Mouse (Mus musculus) forebrain, embryonic 15.5 days (tissue): Measurements from ENCODE around the gene Hspa12b. TPM values are rescaled to one million over a fixed set of nuclear protein-coding genes. Genes with fewer than 3 reads are reported as not detected.

Experiments used
- ATAC-seq: fragments of 200-750 bp; cut with Nextera tagmentation; replicated peaks from 2 replicates; pipeline ENCODE4 v1.8.0; 2017; ENCODE audit warnings: mild to moderate bottlenecking, moderate TSS enrichment, moderate library complexity
- H3K27ac ChIP-seq: fragments of 300-500 bp; sonication (generic); replicated peaks from 2 replicates; pipeline ENCODE4 v1.5.1; 2015; ENCODE audit warnings: mild to moderate bottlenecking, inconsistent platforms
- H3K27me3 ChIP-seq: fragments of 300-500 bp; sonication (generic); 2 replicates; pipeline ENCODE4 v1.6.1; 2015; ENCODE audit warnings: inconsistent platforms
- H3K36me3 ChIP-seq: fragments of 300-500 bp; sonication (generic); 2 replicates; pipeline ENCODE4 v1.6.1; 2015; ENCODE audit warnings: mild to moderate bottlenecking, inconsistent platforms
- H3K4me1 ChIP-seq: fragments of 300-500 bp; sonication (generic); 2 replicates; pipeline ENCODE4 v1.6.1; 2015; ENCODE audit warnings: inconsistent platforms
- H3K4me2 ChIP-seq: fragments of 300-500 bp; sonication (generic); replicated peaks from 2 replicates; pipeline ENCODE4 v1.6.1; 2015; ENCODE audit warnings: mild to moderate bottlenecking, inconsistent platforms
- H3K4me3 ChIP-seq: fragments of 300-500 bp; sonication (generic); 2 replicates; pipeline ENCODE4 v1.5.1; 2015; ENCODE audit warnings: mild to moderate bottlenecking, inconsistent platforms
- H3K9ac ChIP-seq: fragments of 300-500 bp; sonication (generic); replicated peaks from 2 replicates; pipeline ENCODE4 v1.6.1; 2015; ENCODE audit warnings: mild to moderate bottlenecking, inconsistent platforms
- H3K9me3 ChIP-seq: fragments of 300-500 bp; sonication (generic); 2 replicates; pipeline ENCODE4 v1.6.1; 2016; ENCODE audit warnings: inconsistent platforms
- WGBS: fragments of 180-500 bp; shearing (Covaris S2); methylation state at CpG from one replicate; pipeline ENCODE4 v1.1.7; 2015; ENCODE audit warnings: mixed read lengths; 5-methylcytosine and 5-hydroxymethylcytosine counted together
- polyA plus RNA-seq: library from polyadenylated mRNA; unstranded; fragments of >200 nt; fragmentation: Nextera tagmentation; extraction: Ambion mirVana; gene quantifications from 2 replicates; pipeline ENCODE4 v1.2.1, GENCODE M21; 2015

Gene Hspa12b
- polyA plus RNA-seq, 1 experiment from 2014 or later, result 3.7 TPM

- H3K9ac ChIP-seq, result peak overlapping the region; percentile 78
- peak overlapping the region; percentile 94 for H3K27ac ChIP-seq
- no peaks in the 10 kb centered on the region for H3K36me3 ChIP-seq
- ATAC-seq, result peak; percentile 80
- peak overlapping the region; percentile 60 for H3K4me2 ChIP-seq
- H3K9me3 ChIP-seq, result no peaks in the 10 kb centered on the region
- H3K27me3 ChIP-seq, result no peaks in the 10 kb centered on the region
- peaks cover 30% of the 10 kb centered on the region for H3K4me1 ChIP-seq
- under 1% methylated on average over 18 of the region's 18 CpGs for WGBS
- peak overlapping the region; percentile 70 for H3K4me3 ChIP-seq
These were observed 32.4 kb downstream of the Hspa12b start for GRCm38 (mm10) chr2:131159491-131159910.

DNA sequence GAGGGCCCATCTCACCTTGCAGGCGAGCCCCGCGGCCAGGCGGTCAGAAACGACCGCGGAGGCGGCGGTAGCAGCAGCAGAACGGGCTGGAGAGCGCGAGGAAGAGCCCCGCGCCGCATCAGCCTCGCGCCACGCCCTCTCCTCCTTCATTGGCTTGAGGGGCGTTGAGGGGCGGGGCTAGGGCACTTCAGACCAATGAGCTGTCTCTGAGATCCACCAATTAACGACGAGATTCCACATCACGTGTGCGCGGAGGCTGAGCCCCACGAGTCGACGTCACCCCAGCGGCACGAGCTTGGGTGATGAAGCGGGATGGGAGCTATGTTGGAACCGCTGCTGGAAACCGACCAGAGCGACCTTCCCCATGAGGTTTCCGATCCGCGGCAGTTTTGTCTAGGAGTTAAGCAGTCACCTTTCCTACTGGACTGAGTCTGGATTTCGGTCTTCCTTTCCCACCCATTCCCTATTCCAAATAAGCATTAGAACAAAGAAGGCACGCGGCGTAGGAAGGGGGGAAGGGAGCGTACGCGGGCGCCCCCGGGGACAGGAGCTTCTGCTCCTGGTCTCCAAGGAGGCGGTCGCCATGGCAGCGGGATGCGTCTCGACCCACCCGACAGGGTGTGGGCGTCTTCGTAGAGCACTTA, 33.0 kb downstream of the Hspa12b start, which contains the start of gene 1700037H04Rik:
Gene 1700037H04Rik (minus strand): TSS at position 144 of the 644 bp plus-strand sequence.
- H3K27me3 ChIP-seq, result no peaks in the 10 kb centered on the region
- WGBS, result under 1% methylated on average over 54 of the region's 54 CpGs

GRCm38 (mm10) chr2:131160671-131161111, 33.6 kb downstream of the Hspa12b start:
- Histone ChIP-seq H3K4me3 (peak overlapping the region; percentile 70), H3K27ac (peak overlapping the region; percentile 94), H3K9ac (peak overlapping the region; percentile 60), H3K4me2 (peak overlapping the region; percentile 60), H3K4me1 (peaks cover 30% of the 10 kb centered on the region), H3K36me3 (no peaks in the 10 kb centered on the region), H3K27me3 (no peaks in the 10 kb centered on the region), H3K9me3 (no peaks in the 10 kb centered on the region)
- under 1% methylated on average over 17 of the region's 17 CpGs for WGBS
- no peak for ATAC-seq

More for the DNA sequence above, 33.0 kb downstream of the Hspa12b start, which contains the start of gene 1700037H04Rik:
- Histone ChIP-seq H3K36me3 (no peaks in the 10 kb centered on the region), H3K4me3 (peak within 1 kb of the TSS; percentile 70), H3K4me1 (peaks cover 30% of the 10 kb centered on the region), H3K9ac (peak within 1 kb of the TSS; percentile 78), H3K4me2 (peak within 1 kb of the TSS; percentile 60), H3K9me3 (no peaks in the 10 kb centered on the region), H3K27ac (peak within 1 kb of the TSS; percentile 94)
- peak; percentile 98 for ATAC-seq

DNA sequence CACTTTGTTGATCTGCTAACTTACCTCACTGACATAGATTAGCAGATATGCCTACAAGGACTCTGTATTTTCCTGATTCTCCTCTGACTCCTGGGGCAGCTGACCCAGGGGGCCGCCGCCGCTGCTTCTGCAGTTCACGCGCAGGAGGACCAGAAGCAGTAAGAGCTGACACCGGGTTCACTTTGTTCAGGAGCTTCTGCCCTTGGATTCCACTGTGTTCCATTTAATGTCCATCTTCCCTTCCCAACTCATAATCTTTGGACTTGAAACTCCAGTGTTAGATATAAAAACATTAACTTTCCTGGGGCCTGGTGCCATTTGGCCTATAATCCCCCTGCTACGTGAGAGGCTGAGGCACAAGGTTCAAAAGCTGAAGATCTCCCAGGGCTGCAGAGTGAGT, 36.8 kb downstream of the Hspa12b start:
- H3K9ac ChIP-seq, result no peak overlapping the region
- no peak overlapping the region for H3K4me3 ChIP-seq
- H3K9me3 ChIP-seq, result no peaks in the 10 kb centered on the region
- WGBS, result 73% methylated on average over 7 of the region's 7 CpGs
- no peaks in the 10 kb centered on the region for H3K36me3 ChIP-seq
- H3K4me2 ChIP-seq, result no peak overlapping the region
- H3K27ac ChIP-seq, result no peak overlapping the region
- H3K4me1 ChIP-seq, result peaks cover 10% of the 10 kb centered on the region
- H3K27me3 ChIP-seq, result no peaks in the 10 kb centered on the region
- ATAC-seq, result no peak

DNA sequence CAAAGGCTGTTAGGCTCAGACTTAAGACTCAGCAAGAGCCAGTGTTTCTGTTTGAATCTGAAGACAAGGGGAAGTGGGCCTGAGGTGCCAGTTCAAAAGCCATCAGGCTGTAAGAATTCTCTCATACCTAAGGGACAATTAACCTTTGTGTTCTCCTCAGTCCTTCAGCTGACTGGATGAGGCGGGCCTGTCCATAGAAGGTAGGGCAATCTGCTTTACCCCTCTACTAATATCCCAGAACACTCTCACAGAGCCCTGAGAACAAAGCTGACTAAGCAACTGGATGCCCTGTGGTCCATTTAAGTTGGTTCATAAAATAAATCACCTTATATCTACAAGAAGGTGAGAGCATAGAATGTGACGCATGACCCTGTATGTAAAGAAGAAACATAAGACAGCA, 39.1 kb downstream of the Hspa12b start:
- Histone ChIP-seq H3K27me3 (no peaks in the 10 kb centered on the region), H3K36me3 (no peaks in the 10 kb centered on the region), H3K4me2 (no peak overlapping the region), H3K9me3 (no peaks in the 10 kb centered on the region), H3K4me3 (no peak overlapping the region), H3K9ac (no peak overlapping the region), H3K27ac (no peak overlapping the region), H3K4me1 (peaks cover 4% of the 10 kb centered on the region; the same call in 1 of the 2 replicates)
- 89% methylated on average over 2 of the region's 2 CpGs for WGBS
- ATAC-seq, result no peak

GRCm38 (mm10) chr2:131167984-131168383, 40.9 kb downstream of the Hspa12b start:
- peaks cover 4% of the 10 kb centered on the region for H3K27me3 ChIP-seq
- no peaks in the 10 kb centered on the region for H3K9me3 ChIP-seq
- 0 out of 2 replicates have a peak, but pooled peaks cover 4% of the 10 kb centered on the region for H3K4me1 ChIP-seq
- H3K27ac ChIP-seq, result no peak overlapping the region
- H3K9ac ChIP-seq, result no peak overlapping the region
- no peak for ATAC-seq
- no peaks in the 10 kb centered on the region for H3K36me3 ChIP-seq
- no peak overlapping the region for H3K4me2 ChIP-seq
- no peak overlapping the region for H3K4me3 ChIP-seq
- WGBS, result 86% methylated on average over 6 of the region's 6 CpGs

DNA sequence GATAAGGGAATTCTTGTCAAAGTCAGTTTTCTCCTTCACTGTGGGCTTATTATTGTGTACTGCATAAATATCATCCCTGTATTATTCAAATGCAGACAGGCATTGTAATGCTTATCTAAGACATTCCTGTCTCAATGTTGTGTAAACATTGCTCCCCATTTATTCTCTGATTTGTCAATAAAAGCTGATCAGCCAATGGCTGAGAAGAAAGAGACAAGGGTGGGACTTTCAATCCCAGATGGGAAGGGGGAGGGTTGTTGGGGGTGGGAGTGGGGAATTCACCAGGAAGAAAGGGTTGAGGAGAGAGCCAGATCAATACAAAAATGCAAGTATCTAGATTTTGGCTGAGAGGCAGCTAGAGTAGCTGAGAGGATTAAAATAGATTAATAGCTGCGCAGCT, 41.8 kb downstream of the Hspa12b start:
- Histone ChIP-seq H3K27ac (no peak overlapping the region), H3K9me3 (no peaks in the 10 kb centered on the region), H3K36me3 (no peaks in the 10 kb centered on the region), H3K4me1 (peaks cover 10% of the 10 kb centered on the region), H3K9ac (no peak overlapping the region), H3K4me2 (no peak overlapping the region), H3K4me3 (no peak overlapping the region), H3K27me3 (peaks cover 4% of the 10 kb centered on the region)
- 0 out of 2 replicates have a peak, but pooled peaks have one; percentile 11 for ATAC-seq
- WGBS, result 53% methylated on average over 1 of the region's 1 CpGs

DNA sequence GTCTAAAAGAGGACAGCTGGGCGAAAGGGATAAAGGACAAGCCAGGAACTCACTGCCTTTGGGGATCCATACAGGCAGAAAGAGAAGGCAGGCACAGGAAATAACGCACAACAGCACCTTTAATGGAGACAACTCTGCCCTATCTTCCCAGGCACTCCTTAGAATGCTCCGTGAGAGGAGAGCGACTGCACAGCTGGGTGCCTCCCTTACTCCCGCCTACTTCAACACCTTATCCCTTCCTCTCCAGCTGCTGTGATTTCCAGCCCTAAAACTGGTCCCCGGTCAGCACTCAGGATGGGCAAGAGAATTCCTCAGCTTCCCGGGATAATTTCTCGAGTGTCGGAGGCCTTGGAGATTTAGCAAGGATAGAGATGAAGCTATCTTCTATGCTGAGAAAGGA, 43.9 kb downstream of the Hspa12b start:
- 23% methylated on average over 9 of the region's 9 CpGs for WGBS
- no peak overlapping the region for H3K4me3 ChIP-seq

DNA sequence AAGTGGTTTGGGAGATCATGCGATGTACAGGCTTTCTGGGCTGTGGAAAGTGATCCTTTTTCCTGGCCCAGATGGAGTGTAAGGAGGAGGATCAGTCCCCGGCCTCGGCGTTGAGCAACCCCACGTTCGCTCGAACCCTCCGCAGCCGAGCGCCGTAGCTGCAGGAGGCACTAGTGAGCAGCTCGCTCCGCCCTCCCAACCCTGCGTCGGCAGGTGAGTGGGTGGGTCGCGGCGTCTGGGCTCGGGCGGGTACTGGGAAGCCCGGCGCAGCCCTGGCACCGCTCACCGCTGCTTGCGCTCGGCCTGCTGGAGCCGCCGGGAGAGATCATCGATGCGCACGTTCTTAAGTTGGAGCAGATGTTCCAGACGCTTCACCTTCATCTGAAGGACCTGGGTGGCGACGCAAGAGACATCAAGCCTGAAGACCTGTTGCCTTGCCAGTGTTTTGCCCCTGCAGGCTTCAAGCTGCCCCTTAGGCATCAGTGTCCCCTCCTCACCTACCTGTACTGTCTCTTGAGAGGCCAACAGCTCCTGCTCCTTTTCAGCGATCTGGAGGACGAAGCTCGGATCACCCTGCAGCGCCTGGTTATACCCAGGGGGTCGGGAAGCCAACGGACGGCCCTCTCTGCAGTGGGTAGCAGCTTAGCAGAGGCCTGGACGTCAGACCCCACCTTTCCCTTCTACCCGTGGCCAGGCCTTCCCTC, 44.5 kb downstream of the Hspa12b start:
- Histone ChIP-seq H3K27me3 (peaks cover 4% of the 10 kb centered on the region), H3K4me3 (no peak overlapping the region), H3K9me3 (no peaks in the 10 kb centered on the region), H3K36me3 (no peaks in the 10 kb centered on the region), H3K4me2 (no peak overlapping the region), H3K4me1 (peaks cover 32% of the 10 kb centered on the region), H3K27ac (no peak overlapping the region), H3K9ac (no peak overlapping the region)
- no peak for ATAC-seq
- 10% methylated on average over 43 of the region's 43 CpGs for whole genome bisulfite sequencing

More for the DNA sequence above, 43.9 kb downstream of the Hspa12b start:
- Histone ChIP-seq H3K9ac (no peak overlapping the region), H3K9me3 (no peaks in the 10 kb centered on the region), H3K36me3 (no peaks in the 10 kb centered on the region), H3K4me1 (peaks cover 26% of the 10 kb centered on the region), H3K27ac (no peak overlapping the region), H3K27me3 (peaks cover 4% of the 10 kb centered on the region), H3K4me2 (no peak overlapping the region)
- no peak for ATAC-seq

DNA sequence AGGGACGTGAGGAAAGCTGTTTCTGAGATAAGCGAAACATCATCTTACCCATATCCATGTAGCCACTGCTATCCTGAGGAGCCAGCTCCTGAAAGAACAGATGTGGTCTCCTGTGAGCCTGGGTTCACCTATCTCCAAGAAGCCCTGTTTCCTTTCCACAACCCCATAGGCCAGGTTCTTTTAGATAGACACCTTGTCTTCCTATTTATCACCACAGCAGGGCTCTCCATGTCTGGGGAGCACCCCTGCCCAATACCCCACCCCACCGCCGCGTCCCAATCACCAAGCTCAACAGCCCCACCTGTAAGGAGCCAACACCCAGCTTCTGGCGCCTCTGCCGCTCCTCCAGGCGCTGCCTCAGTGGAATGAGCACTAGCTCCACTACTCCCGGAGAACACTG, 45.2 kb downstream of the Hspa12b start:
- 46% methylated on average over 9 of the region's 9 CpGs for WGBS
- no peak for ATAC-seq
- Histone ChIP-seq H3K27me3 (peaks cover 4% of the 10 kb centered on the region), H3K4me1 (peaks cover 40% of the 10 kb centered on the region), H3K36me3 (no peaks in the 10 kb centered on the region), H3K9ac (no peak overlapping the region), H3K4me3 (no peak overlapping the region), H3K4me2 (no peak overlapping the region), H3K27ac (no peak overlapping the region), H3K9me3 (no peaks in the 10 kb centered on the region)

- Histone ChIP-seq H3K9me3 (no peaks in the 10 kb centered on the region), H3K4me2 (peak overlapping the region; percentile 70), H3K9ac (no peak overlapping the region; the same call in 1 of the 2 replicates), H3K27ac (no peak overlapping the region), H3K36me3 (no peaks in the 10 kb centered on the region), H3K27me3 (peaks cover 4% of the 10 kb centered on the region), H3K4me3 (peak overlapping the region; percentile 42), H3K4me1 (peaks cover 54% of the 10 kb centered on the region)
- WGBS, result 6% methylated on average over 11 of the region's 11 CpGs
- ATAC-seq, result peak; percentile 65
These were observed 47.6 kb downstream of the Hspa12b start for GRCm38 (mm10) chr2:131174700-131175099.

DNA sequence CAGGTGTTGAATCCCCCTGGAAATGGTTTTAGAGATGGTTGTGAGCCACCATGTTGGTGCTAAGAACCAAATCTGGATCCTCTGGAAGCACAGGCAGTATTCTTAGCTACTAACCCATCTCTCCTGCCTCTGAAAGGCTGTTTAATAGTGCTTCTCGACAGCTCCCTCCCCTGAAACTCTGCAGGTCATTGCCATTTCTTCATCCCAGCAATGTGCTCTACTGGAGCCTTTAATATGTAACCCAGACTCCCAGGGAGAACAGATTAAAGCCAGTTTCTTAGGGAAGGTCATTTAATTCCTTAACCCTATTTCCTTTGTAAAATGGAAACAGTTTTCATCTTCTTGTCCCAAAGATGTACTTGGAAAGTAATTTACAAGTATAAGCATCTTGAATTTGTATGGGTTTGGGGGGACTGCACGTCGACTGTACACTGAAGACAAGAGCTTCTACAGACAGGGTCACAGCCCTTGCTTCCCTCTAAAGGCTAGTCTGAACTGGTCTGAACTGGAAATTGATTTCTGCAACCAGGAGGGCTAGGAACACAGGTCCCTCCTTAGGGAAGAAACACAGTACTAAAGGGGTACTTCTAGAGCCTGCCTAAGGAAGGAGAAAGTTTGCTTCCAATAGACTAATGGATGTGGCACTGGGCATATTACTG, 48.3 kb downstream of the Hspa12b start:
- Histone ChIP-seq H3K27ac (no peak overlapping the region), H3K27me3 (peaks cover 4% of the 10 kb centered on the region), H3K4me3 (no peak overlapping the region), H3K4me1 (peaks cover 53% of the 10 kb centered on the region), H3K4me2 (no peak overlapping the region), H3K9me3 (no peaks in the 10 kb centered on the region), H3K9ac (no peak overlapping the region), H3K36me3 (no peaks in the 10 kb centered on the region)
- no peak for ATAC-seq
- 72% methylated on average over 3 of the region's 3 CpGs for WGBS
